Mouse (Mus musculus) liver, postnatal 0 days (tissue): Measurements from ENCODE around the gene Ctsw. TPM values are rescaled to one million over a fixed set of nuclear protein-coding genes. Genes with fewer than 3 reads are reported as not detected.
A peak's percentile ranks its signal among the peaks of the same experiment; 100 is the strongest.

Experiments
- ATAC-seq: fragments of 200-750 bp; cut with Nextera tagmentation; 2 replicates; pipeline ENCODE4 v1.8.0; 2017; ENCODE audit warnings: mild to moderate bottlenecking, moderate library complexity
- DNase-seq: peaks from one replicate; pipeline ENCODE4 v3.0.0-alpha.2; 2016
- H3K27ac ChIP-seq: fragments of 300-500 bp; sonication (generic); 2 replicates; pipeline ENCODE4 v1.5.1; 2014; ENCODE audit warnings: antibody characterized with exemption, moderate library complexity, mild to moderate bottlenecking, low read depth
- H3K27me3 ChIP-seq: fragments of 300-500 bp; sonication (generic); 2 replicates; pipeline ENCODE4 v1.6.1; 2014; ENCODE audit warnings: low read length, control low read depth, mixed read lengths; ENCODE audit not compliant: insufficient read depth
- H3K36me3 ChIP-seq: fragments of 300-500 bp; sonication (generic); replicated peaks from 2 replicates; pipeline ENCODE4 v1.6.1; 2014; ENCODE audit warnings: mild to moderate bottlenecking, control low read depth, low read length, moderate library complexity, mixed read lengths; ENCODE audit not compliant: insufficient read depth
- H3K4me1 ChIP-seq: fragments of 300-500 bp; sonication (generic); 2 replicates; pipeline ENCODE4 v1.6.1; 2014; ENCODE audit warnings: antibody characterized with exemption, mild to moderate bottlenecking, control low read depth; ENCODE audit not compliant: insufficient read depth
- H3K4me2 ChIP-seq: fragments of 300-500 bp; sonication (generic); 2 replicates; pipeline ENCODE4 v1.6.1; 2014; ENCODE audit warnings: low read depth, mild to moderate bottlenecking, low read length, moderate library complexity, mixed read lengths
- H3K4me3 ChIP-seq: fragments of 300-500 bp; sonication (generic); 2 replicates; pipeline ENCODE4 v1.5.1; 2014; ENCODE audit warnings: low read depth, low read length
- H3K9ac ChIP-seq: fragments of 300-500 bp; sonication (generic); replicated peaks from 2 replicates; pipeline ENCODE4 v1.6.1; 2014; ENCODE audit warnings: mild to moderate bottlenecking, moderate library complexity
- H3K9me3 ChIP-seq: fragments of 300-500 bp; sonication (generic); 2 replicates; pipeline ENCODE4 v1.6.1; 2016; ENCODE audit warnings: mild to moderate bottlenecking, control low read depth, low read length, mixed read lengths
- CTCF ChIP-seq: sonication (generic); IDR thresholded peaks from 2 replicates; pipeline ENCODE4 v1.5.1; 2016; ENCODE audit warnings: antibody characterized with exemption, low read depth
- EP300 ChIP-seq: IDR thresholded peaks from 2 replicates; pipeline ENCODE4 v1.6.1; 2016; ENCODE audit warnings: antibody characterized with exemption, low read depth, mild to moderate bottlenecking
- WGBS: fragments of 180-500 bp; shearing (Covaris S2); extraction: QIAGEN DNeasy Blood & Tissue Kit; methylation state at CpG from one replicate; pipeline ENCODE4 v1.1.7; 2014; ENCODE audit not compliant: insufficient replicate concordance; 5-methylcytosine and 5-hydroxymethylcytosine counted together
- polyA plus RNA-seq: library from polyadenylated mRNA; unstranded; fragments of >200 nt; fragmentation: Nextera tagmentation; extraction: Ambion mirVana; gene quantifications from 2 replicates; pipeline ENCODE4 v1.2.1, GENCODE M21; 2015

Gene Ctsw
- polyA plus RNA-seq, 1 experiment from 2014 or later, result 1.9 TPM

DNA sequence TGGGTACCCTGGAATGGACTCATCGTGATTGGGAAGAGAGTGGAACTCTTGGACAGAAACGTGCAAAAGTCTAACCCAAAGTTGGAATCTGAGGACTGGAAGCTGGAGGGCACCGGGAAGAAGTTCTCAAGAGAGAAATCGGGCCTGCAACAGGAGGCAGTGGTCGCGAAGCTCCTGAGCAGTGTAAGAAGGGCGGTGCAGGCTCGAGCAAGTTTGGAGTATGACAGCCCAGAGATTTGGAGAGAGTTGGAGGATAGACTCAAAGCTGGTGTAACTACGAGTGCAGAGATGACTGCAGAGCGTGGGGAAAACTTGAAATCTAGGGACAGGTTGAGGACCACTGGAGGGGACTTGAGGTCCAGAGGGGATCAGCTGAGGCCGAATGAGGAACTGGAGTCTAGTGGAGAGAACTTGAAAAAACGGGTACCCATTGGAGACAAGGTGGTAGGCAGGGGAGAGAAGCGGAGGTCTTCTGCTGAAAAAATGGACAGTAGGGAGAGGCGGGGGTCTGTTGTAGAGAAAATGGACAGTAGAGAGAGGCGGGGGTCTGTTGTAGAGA lies 42.8 kb upstream of the Ctsw start:
- Histone ChIP-seq H3K4me2 (peak overlapping the region; percentile 92), H3K4me3 (peak overlapping the region; percentile 54), H3K27ac (peak overlapping the region; percentile 70), H3K9ac (peak overlapping the region; percentile 64), H3K4me1 (peaks cover 29% of the 10 kb centered on the region), H3K27me3 (no peaks in the 10 kb centered on the region), H3K9me3 (no peaks in the 10 kb centered on the region), H3K36me3 (no peaks in the 10 kb centered on the region)
- no peak for DNase-seq
- no peak for ATAC-seq
- 23% methylated on average over 15 of the region's 15 CpGs for WGBS
- TF ChIP-seq CTCF, result no peak
- no peak for TF ChIP-seq EP300

- Histone ChIP-seq H3K36me3 (no peaks in the 10 kb centered on the region), H3K4me3 (peak within 1 kb of the TSS; percentile 54), H3K9ac (peak within 1 kb of the TSS; percentile 64), H3K27ac (peak within 1 kb of the TSS; percentile 70), H3K27me3 (no peaks in the 10 kb centered on the region), H3K4me2 (peak within 1 kb of the TSS; percentile 92), H3K9me3 (no peaks in the 10 kb centered on the region), H3K4me1 (peaks cover 29% of the 10 kb centered on the region)
- WGBS, result 3% methylated on average over 47 of the region's 47 CpGs
- ATAC-seq (peak; percentile 100), DNase-seq (peak; percentile 96)
- peak; percentile 85 for TF ChIP-seq EP300
- peak; percentile 58 for TF ChIP-seq CTCF
These were observed 42.0 kb upstream of the Ctsw start, which contains the start of gene Snx32 for GRCm38 (mm10) chr19:5510031-5511026. Snx32 (minus strand) TSS chr19:5510538.

DNA sequence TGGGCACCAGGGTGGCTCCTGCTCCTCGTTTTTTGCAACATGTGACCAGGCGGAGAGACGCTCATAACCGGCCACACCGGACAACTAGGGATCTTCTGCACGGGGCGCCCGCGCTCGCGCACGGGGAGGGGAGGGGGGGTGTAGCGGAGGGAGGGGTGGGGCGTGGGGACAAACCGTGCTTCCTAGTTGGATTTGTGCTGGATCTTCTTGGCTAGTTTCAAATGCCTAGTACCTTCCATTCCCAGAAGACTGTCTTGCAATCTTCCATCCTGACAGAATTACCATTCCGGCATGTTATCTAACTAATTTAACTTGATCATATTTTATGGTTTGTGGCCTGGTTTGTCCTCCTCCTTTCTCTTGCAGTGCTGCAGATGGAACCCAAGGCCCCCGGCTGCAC lies 35.4 kb upstream of the Ctsw start, which contains the start of gene 1700020D05Rik:
Gene 1700020D05Rik, minus strand, starts transcription at position 101 of the 400 bp plus-strand sequence.
- Histone ChIP-seq H3K36me3 (no peaks in the 10 kb centered on the region), H3K27ac (no peak within 1 kb of the TSS), H3K27me3 (no peaks in the 10 kb centered on the region), H3K9me3 (no peaks in the 10 kb centered on the region), H3K4me1 (no peaks in the 10 kb centered on the region), H3K4me2 (no peak within 1 kb of the TSS), H3K9ac (no peak within 1 kb of the TSS), H3K4me3 (no peak within 1 kb of the TSS)
- no peak for ATAC-seq
- WGBS, result 83% methylated on average over 17 of the region's 17 CpGs
- TF ChIP-seq EP300, result no peak
- no peak for TF ChIP-seq CTCF
- DNase-seq, result no peak

GRCm38 (mm10) chr19:5500330-5500875 lies 32.1 kb upstream of the Ctsw start:
- WGBS, result 81% methylated on average over 2 of the region's 2 CpGs
- H3K27ac ChIP-seq, result no peak overlapping the region
- no peaks in the 10 kb centered on the region for H3K27me3 ChIP-seq
- no peak overlapping the region for H3K4me3 ChIP-seq
- no peak overlapping the region for H3K4me2 ChIP-seq
- H3K9ac ChIP-seq, result no peak overlapping the region
- DNase-seq (no peak), ATAC-seq (no peak)
- H3K36me3 ChIP-seq, result peaks cover 22% of the 10 kb centered on the region
- TF ChIP-seq CTCF (no peak), EP300 (no peak)
- H3K9me3 ChIP-seq, result no peaks in the 10 kb centered on the region
- H3K4me1 ChIP-seq, result no peaks in the 10 kb centered on the region

DNA sequence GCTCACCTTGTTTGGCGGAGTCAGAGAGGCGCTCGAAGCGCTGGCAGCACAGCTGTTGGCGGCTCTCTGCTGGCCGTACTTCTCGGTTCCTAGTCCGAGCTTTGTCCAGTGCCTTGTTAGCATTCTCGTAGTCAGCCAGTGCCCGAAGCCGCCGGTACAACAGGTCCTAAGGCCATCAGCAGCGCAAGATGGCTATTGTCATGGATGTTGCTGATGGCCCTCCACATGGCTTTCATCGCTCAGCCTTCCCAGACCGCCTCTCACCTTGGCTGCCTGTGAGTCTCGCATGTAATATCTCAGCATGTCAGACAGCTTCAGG lies 27.7 kb upstream of the Ctsw start:
- no peak for TF ChIP-seq CTCF
- TF ChIP-seq EP300, result no peak
- Histone ChIP-seq H3K4me2 (no peak overlapping the region), H3K36me3 (peaks cover 47% of the 10 kb centered on the region), H3K27ac (no peak overlapping the region), H3K4me3 (no peak overlapping the region), H3K9me3 (no peaks in the 10 kb centered on the region), H3K4me1 (peaks cover 7% of the 10 kb centered on the region; the same call in 1 of the 2 replicates), H3K9ac (no peak overlapping the region), H3K27me3 (no peaks in the 10 kb centered on the region)
- ATAC-seq (no peak), DNase-seq (no peak)
- WGBS, result 89% methylated on average over 16 of the region's 16 CpGs

GRCm38 (mm10) chr19:5495353-5496051 lies 27.2 kb upstream of the Ctsw start:
- Histone ChIP-seq H3K4me1 (peaks cover 7% of the 10 kb centered on the region; the same call in 1 of the 2 replicates), H3K4me2 (no peak overlapping the region), H3K9ac (no peak overlapping the region), H3K4me3 (no peak overlapping the region), H3K27ac (no peak overlapping the region), H3K27me3 (no peaks in the 10 kb centered on the region), H3K36me3 (peaks cover 47% of the 10 kb centered on the region), H3K9me3 (no peaks in the 10 kb centered on the region)
- DNase-seq (no peak), ATAC-seq (no peak)
- WGBS, result 84% methylated on average over 12 of the region's 12 CpGs
- no peak for TF ChIP-seq CTCF
- no peak for TF ChIP-seq EP300
